19 mouse cellular contexts compared by ENCODE assay signal in the genomic region with DNA sequence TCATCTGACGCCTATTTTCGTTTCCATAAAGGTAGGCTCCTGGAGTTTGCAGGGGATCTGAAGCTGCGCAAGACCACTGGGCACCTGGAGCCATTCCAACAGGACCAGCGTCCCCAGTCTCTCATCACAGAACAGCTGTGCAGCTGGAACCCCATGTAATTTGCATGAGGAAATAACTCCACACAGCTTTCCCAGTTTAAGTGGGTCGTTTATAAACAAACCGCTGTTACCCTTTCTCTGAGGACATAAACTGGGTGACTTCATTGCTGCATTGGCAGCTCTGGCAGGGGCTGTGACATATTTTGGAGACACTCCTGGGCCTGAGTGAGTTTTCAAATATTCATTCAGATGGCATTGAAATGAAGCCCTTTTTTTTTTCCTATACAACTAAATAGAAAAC.
"Had no signal": no experiment of that assay in that cellular context is flagged by ENCODE, and none has a peak within 500 bp of the region (broad histone marks: within the 10 kb centered on the region; RNA-seq: fewer than 3 reads in every experiment).

No protein-coding gene starts in this region.

- H3K4me3 ChIP-seq: liver, embryonic 13.5 days; liver, embryonic 15.5 days; lung, embryonic 15.5 days; megakaryocyte, embryonic 14.5 days; midbrain, embryonic 13.5 days; midbrain, embryonic 15.5 days; stomach, embryonic 15.5 days had no signal

- H3K27me3 ChIP-seq: liver, embryonic 13.5 days; liver, embryonic 15.5 days; lung, embryonic 15.5 days; megakaryocyte, embryonic 14.5 days; midbrain, embryonic 13.5 days; midbrain, embryonic 15.5 days; stomach, embryonic 15.5 days had no signal

- H3K4me1 ChIP-seq: liver, embryonic 13.5 days; liver, embryonic 15.5 days; lung, embryonic 15.5 days; megakaryocyte, embryonic 14.5 days; midbrain, embryonic 13.5 days; midbrain, embryonic 15.5 days; stomach, embryonic 15.5 days had no signal

- H3K36me3 ChIP-seq: liver, embryonic 13.5 days; liver, embryonic 15.5 days; lung, embryonic 15.5 days; midbrain, embryonic 13.5 days; midbrain, embryonic 15.5 days; stomach, embryonic 15.5 days had no signal

- H3K4me2 ChIP-seq: liver, embryonic 13.5 days; liver, embryonic 15.5 days; lung, embryonic 15.5 days; midbrain, embryonic 11.5 days; midbrain, embryonic 13.5 days; midbrain, embryonic 15.5 days; stomach, embryonic 15.5 days had no signal

- DNase-seq: liver, embryonic 13.5 days; liver, postnatal 0 days; lung, adult 2 months; lung, postnatal 14 days; lung, postnatal 36 days; right cerebral cortex, postnatal 14 days; thymus, adult 2 months; thymus, postnatal 25 days; thymus, postnatal 4 days had no signal

- H3K9ac ChIP-seq: liver, embryonic 13.5 days; liver, embryonic 15.5 days; liver, postnatal 0 days; lung, embryonic 15.5 days; midbrain, embryonic 13.5 days; midbrain, embryonic 15.5 days; stomach, embryonic 15.5 days had no signal

- ATAC-seq: liver, postnatal 0 days; lung, postnatal 0 days; midbrain, embryonic 13.5 days; midbrain, embryonic 15.5 days had no signal

- H3K27ac ChIP-seq: liver, embryonic 13.5 days; liver, embryonic 15.5 days; lung, embryonic 15.5 days; macrophage; midbrain, embryonic 13.5 days; midbrain, embryonic 15.5 days; stomach, embryonic 15.5 days; stomach, postnatal 0 days had no signal

- H3K9me3 ChIP-seq: liver, embryonic 13.5 days; liver, embryonic 15.5 days; lung, embryonic 15.5 days; midbrain, embryonic 13.5 days; midbrain, embryonic 15.5 days; stomach, embryonic 15.5 days had no signal
